Mouse (Mus musculus) E14TG2a.4 (cell line): ENCODE measurements around the gene Mapkapk3.

Source experiments
- H3K27me3 ChIP-seq: 2 replicates; pipeline ENCODE4 v1.6.1; 2014; ENCODE audit warnings: low read length, control low read depth; ENCODE audit not compliant: insufficient read depth
- H3K36me3 ChIP-seq: 2 replicates; pipeline ENCODE4 v1.6.1; 2014; ENCODE audit warnings: low read length, control low read depth; ENCODE audit not compliant: insufficient read depth
- H3K4me1 ChIP-seq: replicated peaks from 2 replicates; pipeline ENCODE4 v1.6.1; 2014; ENCODE audit warnings: low read depth, low read length, control low read depth
- H3K4me3 ChIP-seq: replicated peaks from 2 replicates; pipeline ENCODE4 v1.5.1; 2014; ENCODE audit warnings: mild to moderate bottlenecking, low read length
- H3K9me3 ChIP-seq: 2 replicates; pipeline ENCODE4 v1.6.1; 2014; ENCODE audit warnings: low read length, control low read depth
- CTCF ChIP-seq: conservative IDR thresholded peaks from 2 replicates; pipeline ENCODE4 v1.5.1; 2014; ENCODE audit warnings: low read length
- NANOG ChIP-seq: IDR thresholded peaks from 2 replicates; pipeline ENCODE4 v1.6.1; 2014; ENCODE audit warnings: borderline replicate concordance, low read length, mixed read lengths
- POU5F1 ChIP-seq: IDR thresholded peaks from 2 replicates; pipeline ENCODE4 v1.6.1; 2014; ENCODE audit warnings: low read length, borderline replicate concordance

The Mapkapk3 gene

GRCm38 (mm10) chr9:107260836-107261235, 28.8 kb downstream of the Mapkapk3 start:
- peaks cover 40% of the 10 kb centered on the region for H3K4me1 ChIP-seq
- H3K4me3 ChIP-seq, result no peak overlapping the region
- TF ChIP-seq CTCF, result no peak
- no peak for TF ChIP-seq POU5F1
- no peak for TF ChIP-seq NANOG
- H3K9me3 ChIP-seq, result no peaks in the 10 kb centered on the region
- H3K27me3 ChIP-seq, result no peaks in the 10 kb centered on the region
- H3K36me3 ChIP-seq, result peaks cover 78% of the 10 kb centered on the region

- no peaks in the 10 kb centered on the region for H3K9me3 ChIP-seq
- H3K36me3 ChIP-seq, result peaks cover 82% of the 10 kb centered on the region
- no peaks in the 10 kb centered on the region for H3K27me3 ChIP-seq
- TF ChIP-seq CTCF (no peak), POU5F1 (no peak), NANOG (no peak)
- H3K4me1 ChIP-seq, result peaks cover 40% of the 10 kb centered on the region
- H3K4me3 ChIP-seq, result no peak overlapping the region
These were observed 29.2 kb downstream of the Mapkapk3 start for GRCm38 (mm10) chr9:107260429-107260828.

DNA sequence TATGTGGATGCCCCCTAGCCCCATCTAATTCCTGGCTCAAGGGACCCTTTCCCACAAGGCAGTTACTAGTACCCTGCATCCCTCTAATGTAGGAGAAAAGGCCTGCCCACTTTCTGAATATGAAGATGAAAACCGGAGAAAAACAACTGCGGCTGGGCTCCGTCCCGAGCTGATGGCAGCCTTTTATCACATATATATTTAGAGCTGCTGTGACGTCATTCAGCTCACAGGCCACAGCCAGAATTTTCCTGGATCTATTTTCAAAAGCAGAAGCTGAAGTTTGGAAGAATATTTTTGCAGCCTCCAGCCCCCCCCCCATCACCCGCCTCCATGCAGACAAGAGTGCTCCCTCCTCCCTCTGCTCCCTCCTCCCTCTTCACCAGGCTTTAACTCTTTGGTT, 30.1 kb downstream of the Mapkapk3 start:
- H3K27me3 ChIP-seq, result no peaks in the 10 kb centered on the region
- H3K4me1 ChIP-seq, result peaks cover 43% of the 10 kb centered on the region
- no peak for TF ChIP-seq CTCF
- TF ChIP-seq NANOG, result no peak
- H3K4me3 ChIP-seq, result no peak overlapping the region
- peaks cover 90% of the 10 kb centered on the region for H3K36me3 ChIP-seq
- H3K9me3 ChIP-seq, result no peaks in the 10 kb centered on the region

GRCm38 (mm10) chr9:107255596-107255995, 34.1 kb downstream of the Mapkapk3 start:
- Histone ChIP-seq H3K4me3 (peak overlapping the region; percentile 20; the same call in 1 of the 2 replicates), H3K9me3 (no peaks in the 10 kb centered on the region), H3K36me3 (peaks cover 57% of the 10 kb centered on the region), H3K27me3 (no peaks in the 10 kb centered on the region; the same call in 1 of the 2 replicates), H3K4me1 (peaks cover 43% of the 10 kb centered on the region)
- TF ChIP-seq POU5F1 (no peak), NANOG (peak; percentile 88)

GRCm38 (mm10) chr9:107254925-107255324, 34.8 kb downstream of the Mapkapk3 start:
- H3K9me3 ChIP-seq, result no peaks in the 10 kb centered on the region
- H3K4me3 ChIP-seq, result no peak overlapping the region

DNA sequence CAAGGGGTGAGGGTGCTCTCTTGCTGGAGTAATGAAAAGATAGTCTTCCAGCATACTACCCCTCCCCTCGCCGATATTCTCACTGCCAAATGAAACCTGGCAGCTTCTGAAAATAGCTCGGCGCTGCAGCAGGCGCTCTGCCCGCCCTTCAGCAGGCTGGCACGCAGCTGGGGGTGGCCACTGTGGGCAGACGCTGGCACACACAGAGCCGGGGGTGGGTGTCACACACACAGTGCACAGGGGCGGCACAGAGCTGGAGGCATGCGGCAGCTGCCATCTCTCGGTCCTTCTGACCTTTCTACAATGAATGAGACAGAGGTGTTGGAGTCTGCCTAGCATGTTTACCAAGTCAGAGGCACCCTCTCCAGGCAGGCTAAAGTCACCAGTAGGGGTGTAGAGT, 35.2 kb downstream of the Mapkapk3 start:
- H3K4me3 ChIP-seq, result 0 out of 2 replicates have a peak overlapping the region, but pooled peaks have one; percentile 23
- peaks cover 39% of the 10 kb centered on the region for H3K4me1 ChIP-seq
- H3K27me3 ChIP-seq, result no peaks in the 10 kb centered on the region; the same call in 1 of the 2 replicates
- H3K9me3 ChIP-seq, result no peaks in the 10 kb centered on the region
- peaks cover 47% of the 10 kb centered on the region for H3K36me3 ChIP-seq
- no peak for TF ChIP-seq CTCF
- no peak for TF ChIP-seq NANOG
- TF ChIP-seq POU5F1, result no peak

More at GRCm38 (mm10) chr9:107254925-107255324, 34.8 kb downstream of the Mapkapk3 start:
- H3K4me1 ChIP-seq, result peaks cover 39% of the 10 kb centered on the region
- H3K27me3 ChIP-seq, result no peaks in the 10 kb centered on the region; the same call in 1 of the 2 replicates
- TF ChIP-seq POU5F1 (no peak), NANOG (no peak), CTCF (no peak)
- H3K36me3 ChIP-seq, result peaks cover 50% of the 10 kb centered on the region

DNA sequence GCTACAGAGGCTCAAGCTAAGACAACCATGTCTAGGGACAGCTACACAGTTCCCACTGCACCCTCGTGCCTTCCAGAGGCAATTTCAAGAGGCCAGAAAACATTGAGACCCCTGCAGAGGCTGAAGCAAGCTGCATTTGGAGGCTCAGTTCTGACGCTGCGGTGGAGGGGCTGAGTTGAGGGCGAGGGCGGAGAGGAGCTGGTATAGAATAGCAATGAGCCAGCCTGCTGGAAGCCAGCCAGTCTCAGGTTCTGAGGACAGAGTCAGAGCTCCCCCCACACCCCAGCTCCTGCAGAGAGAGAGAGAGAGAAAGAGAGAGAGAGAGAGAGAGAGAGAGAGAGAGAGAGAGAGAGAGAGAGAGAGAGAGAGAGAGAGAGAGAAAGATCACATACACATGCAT, 37.5 kb downstream of the Mapkapk3 start:
- TF ChIP-seq CTCF (no peak), NANOG (no peak), POU5F1 (no peak)
- Histone ChIP-seq H3K27me3 (no peaks in the 10 kb centered on the region; the same call in 1 of the 2 replicates), H3K4me1 (peaks cover 39% of the 10 kb centered on the region), H3K9me3 (no peaks in the 10 kb centered on the region), H3K4me3 (no peak overlapping the region), H3K36me3 (peaks cover 25% of the 10 kb centered on the region)

GRCm38 (mm10) chr9:107250416-107251337, 39.0 kb downstream of the Mapkapk3 start:
- Histone ChIP-seq H3K27me3 (no peaks in the 10 kb centered on the region; the same call in 1 of the 2 replicates), H3K9me3 (no peaks in the 10 kb centered on the region), H3K36me3 (peaks cover 10% of the 10 kb centered on the region), H3K4me3 (no peak overlapping the region), H3K4me1 (peaks cover 30% of the 10 kb centered on the region)
- TF ChIP-seq POU5F1 (no peak), NANOG (no peak)

GRCm38 (mm10) chr9:107249154-107249553, 40.5 kb downstream of the Mapkapk3 start:
- Histone ChIP-seq H3K4me1 (peaks cover 15% of the 10 kb centered on the region), H3K36me3 (no peaks in the 10 kb centered on the region), H3K9me3 (no peaks in the 10 kb centered on the region), H3K4me3 (no peak overlapping the region), H3K27me3 (no peaks in the 10 kb centered on the region; the same call in 1 of the 2 replicates)
- TF ChIP-seq NANOG, result no peak
- TF ChIP-seq CTCF, result no peak
- TF ChIP-seq POU5F1, result no peak
